ENCODE assay signal across 7 mouse cellular contexts in the genomic region with DNA sequence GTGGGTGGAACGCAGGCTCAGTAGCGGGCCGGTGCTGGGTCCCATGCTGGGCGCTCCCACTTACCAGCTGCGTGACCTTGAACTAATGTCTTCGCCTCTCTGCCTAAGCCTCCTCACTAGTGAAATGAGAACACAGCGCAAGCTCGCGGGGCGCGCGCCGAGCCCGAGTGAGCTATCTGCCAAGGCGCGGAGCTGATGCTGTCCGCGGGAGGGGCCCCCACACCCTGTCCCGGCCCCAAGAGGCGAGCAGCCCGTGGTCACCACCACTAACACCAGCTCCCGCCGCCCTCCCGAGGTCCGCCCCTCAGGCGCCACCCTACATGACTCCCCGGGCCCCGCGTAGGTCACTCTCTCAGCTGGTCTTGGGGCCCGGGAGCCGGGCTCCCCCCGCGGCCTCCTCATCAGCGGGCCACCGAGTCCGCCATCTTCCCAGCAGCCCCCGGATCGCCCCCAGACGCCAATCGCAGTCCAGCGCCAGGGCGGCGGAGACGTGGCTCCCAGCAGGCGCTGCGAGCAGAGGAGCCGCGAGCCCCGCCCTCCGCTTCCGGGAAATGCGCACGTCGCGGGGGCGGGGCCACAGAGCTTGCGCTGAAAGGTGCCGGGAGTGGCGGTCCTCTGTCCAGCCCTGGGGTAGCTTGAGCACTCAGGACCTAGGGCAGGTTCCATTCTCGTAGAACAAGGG. TPM values are rescaled to one million over a fixed set of nuclear protein-coding genes. Genes with fewer than 3 reads are reported as not detected.
DNase-seq lines count a peak whose midpoint lies in the region; ATAC-seq lines count a peak whose summit lies in the region.

A gene (minus strand): TSS at position 542 of the 682 bp plus-strand sequence.

- H3K4me2 ChIP-seq in embryonic facial prominence, embryonic 12.5 days (replicated peaks), result peak within 1 kb of the TSS; percentile 89
- peak within 1 kb of the TSS; percentile 98 for H3K4me2 ChIP-seq in midbrain, embryonic 12.5 days (replicated peaks)

- H3K27ac ChIP-seq in embryonic facial prominence, embryonic 12.5 days, result peak within 1 kb of the TSS; percentile 91
- H3K27ac ChIP-seq in limb, embryonic 10.5 days, result peak within 1 kb of the TSS; percentile 96
- peak within 1 kb of the TSS; percentile 85 for H3K27ac ChIP-seq in midbrain, embryonic 12.5 days (replicated peaks)

- peak within 1 kb of the TSS; percentile 88 for H3K4me3 ChIP-seq in embryonic facial prominence, embryonic 12.5 days
- peak within 1 kb of the TSS; percentile 91 for H3K4me3 ChIP-seq in limb, embryonic 10.5 days
- H3K4me3 ChIP-seq in midbrain, embryonic 12.5 days, result peak within 1 kb of the TSS; percentile 89

- peak; percentile 72 for ATAC-seq in embryonic facial prominence, embryonic 12.5 days (ENCODE audit: insufficient number of reproducible peaks, insufficient read depth, low FRiP score, low TSS enrichment)
- ATAC-seq in midbrain, embryonic 12.5 days (ENCODE audit: low FRiP score, low read depth), result peak; percentile 82

- H3K9ac ChIP-seq in embryonic facial prominence, embryonic 12.5 days, result peak within 1 kb of the TSS; percentile 90
- H3K9ac ChIP-seq in midbrain, embryonic 12.5 days (replicated peaks), result peak within 1 kb of the TSS; percentile 90

- peak; percentile 96 to 98 for DNase-seq in adrenal gland, postnatal 36 days
- peak; percentile 99 for DNase-seq in heart, adult 11 months
- DNase-seq in kidney, adult 18-20 months, result peak; percentile 95
- peak; percentile 96 for DNase-seq in limb, embryonic 10.5 days (ENCODE audit: low spot score)
- DNase-seq in skeletal muscle tissue, adult 2 months (ENCODE audit: low read depth, low spot score), result peak; percentile 90

- peaks cover 37% of the 10 kb centered on the region for H3K36me3 ChIP-seq in embryonic facial prominence, embryonic 12.5 days
- peaks cover 41% of the 10 kb centered on the region for H3K36me3 ChIP-seq in limb, embryonic 10.5 days
- peaks cover 38% of the 10 kb centered on the region for H3K36me3 ChIP-seq in midbrain, embryonic 12.5 days

- H3K9me3 ChIP-seq in embryonic facial prominence, embryonic 12.5 days, result no peaks in the 10 kb centered on the region
- H3K9me3 ChIP-seq in limb, embryonic 10.5 days (replicated peaks), result no peaks in the 10 kb centered on the region
- H3K9me3 ChIP-seq in midbrain, embryonic 12.5 days, result no peaks in the 10 kb centered on the region

- WGBS in embryonic facial prominence, embryonic 12.5 days, result under 1% methylated on average over 55 of the region's 60 CpGs
- whole genome bisulfite sequencing in limb, embryonic 10.5 days, result under 1% methylated on average over 60 of the region's 60 CpGs
- under 1% methylated on average over 59 of the region's 60 CpGs for WGBS in midbrain, embryonic 12.5 days

- H3K27me3 ChIP-seq in embryonic facial prominence, embryonic 12.5 days, result no peaks in the 10 kb centered on the region
- no peaks in the 10 kb centered on the region; the same call in 1 of the 2 replicates for H3K27me3 ChIP-seq in limb, embryonic 10.5 days (ENCODE audit: low read depth, poor library complexity, severe bottlenecking)
- peaks cover 5% of the 10 kb centered on the region; the same call in 1 of the 2 replicates for H3K27me3 ChIP-seq in midbrain, embryonic 12.5 days

- H3K4me1 ChIP-seq in embryonic facial prominence, embryonic 12.5 days, result peaks cover 30% of the 10 kb centered on the region
- H3K4me1 ChIP-seq in limb, embryonic 10.5 days, result peaks cover 45% of the 10 kb centered on the region
- peaks cover 34% of the 10 kb centered on the region for H3K4me1 ChIP-seq in midbrain, embryonic 12.5 days

RNA-seq across cellular contexts. Expression of the gene that starts here (rescaled TPM):
- 10 to 100 TPM; 89.8 to 91.1 TPM for total RNA-seq in adrenal gland, postnatal 36 days (2021)
- polyA plus RNA-seq in embryonic facial prominence, embryonic 12.5 days (2016; fragmentation: Nextera tagmentation; extraction: Ambion mirVana), result 117 and 122 TPM in 2 replicates
- 101 and 118 TPM in 2 replicates for polyA plus RNA-seq in limb, embryonic 10.5 days (2016; fragmentation: Nextera tagmentation; extraction: Ambion mirVana)
- polyA plus RNA-seq in midbrain, embryonic 12.5 days (2016; fragmentation: Nextera tagmentation; extraction: Ambion mirVana), result 102 and 116 TPM in 2 replicates

Comparison
In these comparisons a context has a peak if more than half of its experiments do, and no peak if none do; other contexts are left out.
1. Peak in every context shown above with its lines: DNase-seq, ATAC-seq, H3K4me3 ChIP-seq and H3K27ac ChIP-seq.